Mouse (Mus musculus): Measurements from ENCODE around the gene Itpr1.

GRCm38 (mm10) chr6:108534139-108534538 is 321.2 kb downstream of the Itpr1 start:
- TF ChIP-seq CTCF (IDR thresholded peaks at IDR 0.05; ENCODE audit: low read depth, low read length) (no peak), POLR2A (IDR thresholded peaks at IDR 0.05; ENCODE audit: insufficient read depth, low read length) (no peak)

Measured in ES-Bruce4 (cell line).